Mouse (Mus musculus) MEL (cell line): ENCODE measurements at regions not wholly inside any gene's neighbourhood (a gene's known extent, or its start where the extent isn't known, plus 50 kb on each side); places are given as distances from the start of the nearest gene placed in this dataset.

Experiments used
- CTCF ChIP-seq, 3 experiments: IDR thresholded peaks in 2 of 3; conservative IDR thresholded peaks in 1 of 3; 2 replicates each; pipeline ENCODE4 v1.5.1; 2011 to 2012; ENCODE audit warnings: low read length in 3 of 3, low read depth in 2 of 3, mild to moderate bottlenecking in 2 of 3, improper control_type of control experiment in 1 of 3, inconsistent platforms in 1 of 3, mixed read lengths in 1 of 3, moderate library complexity in 1 of 3; ENCODE audit not compliant: control insufficient read depth in 1 of 3, insufficient read depth in 1 of 3, poor library complexity in 1 of 3, severe bottlenecking in 1 of 3
- MAX ChIP-seq: IDR thresholded peaks from 2 replicates; pipeline ENCODE4 v1.6.1; 2011; ENCODE audit warnings: low read length, improper control_type of control experiment
- POLR2A ChIP-seq, 2 experiments: IDR thresholded peaks; 2 replicates each; pipeline ENCODE4 v1.6.1; 2011 to 2012; ENCODE audit warnings: low read length in 2 of 2, mild to moderate bottlenecking in 2 of 2, control low read depth in 1 of 2, improper control_type of control experiment in 1 of 2, low read depth in 1 of 2, moderate library complexity in 1 of 2; ENCODE audit not compliant: control insufficient read depth in 1 of 2, insufficient read depth in 1 of 2, poor library complexity in 1 of 2
- POLR2AphosphoS5 ChIP-seq: IDR thresholded peaks from 2 replicates; pipeline ENCODE4 v1.6.1; 2012; ENCODE audit warnings: low read depth, borderline replicate concordance, mild to moderate bottlenecking, inconsistent platforms, low read length, moderate library complexity, mixed read lengths
- UBTF ChIP-seq: IDR thresholded peaks from 2 replicates; pipeline ENCODE4 v1.6.1; 2012; ENCODE audit warnings: low read depth, mild to moderate bottlenecking, inconsistent platforms, low read length, improper control_type of control experiment, moderate library complexity, borderline replicate concordance; ENCODE audit not compliant: insufficient read depth

- TF ChIP-seq UBTF (no peak), CTCF (IDR thresholded peaks at IDR 0.05 in 2 of 3, conservative IDR thresholded peaks at IDR 0.05 in 1 of 3; ENCODE audit: control insufficient read depth in 1 of 3, insufficient read depth in 1 of 3, low read depth in 2 of 3, low read length in 3 of 3, poor library complexity in 1 of 3, severe bottlenecking in 1 of 3) (no peak), MAX (no peak), POLR2A (IDR thresholded peaks at IDR 0.05; ENCODE audit: control insufficient read depth in 1 of 2, insufficient read depth in 1 of 2, low read depth in 1 of 2, low read length in 2 of 2, poor library complexity in 1 of 2) (no peak), POLR2AphosphoS5 (no peak)
These were observed 378.3 kb upstream of the Klhl29 start for GRCm38 (mm10) chr12:5753831-5754230.
